Mouse (Mus musculus): Measurements from ENCODE around the gene Pdss2. TPM values are rescaled to one million over a fixed set of nuclear protein-coding genes. Genes with fewer than 3 reads are reported as not detected.

Pdss2 gene
- polyA plus RNA-seq, 2 experiments, result 4.4 to 4.7 TPM

DNA sequence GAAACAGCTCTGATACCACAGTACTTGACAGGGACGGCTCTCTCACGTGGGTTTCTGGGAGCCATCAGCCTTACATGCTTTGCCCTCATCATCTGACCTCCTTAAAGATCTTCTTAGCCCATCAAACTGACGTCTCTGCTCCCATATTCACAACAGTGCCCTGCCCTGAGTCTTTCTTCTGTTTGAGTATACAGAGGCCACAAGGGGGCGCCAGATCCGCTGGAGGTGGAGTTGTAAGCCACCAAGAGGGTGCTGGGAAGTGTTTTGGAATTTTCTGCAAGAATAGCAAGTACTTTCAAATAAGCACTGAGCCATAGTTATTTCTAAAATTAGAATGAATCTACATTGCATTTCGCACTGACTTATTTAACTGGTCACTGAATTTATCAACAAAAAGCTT, 9.4 kb upstream of the Pdss2 start:
- no peaks in the 10 kb centered on the region for H3K36me3 ChIP-seq (replicated peaks; ENCODE audit: control insufficient read depth, insufficient read depth, low read depth)
- DNase-seq (ENCODE audit: low read depth in 3 of 3, low spot score in 3 of 3) (peak in 2 of 3 experiments; percentile 29), ATAC-seq (ENCODE audit: insufficient read depth) (no peak)
- no peak overlapping the region for H3K4me2 ChIP-seq (ENCODE audit: low read depth)
- H3K4me3 ChIP-seq (ENCODE audit: insufficient read depth in 1 of 2, low read depth in 2 of 2, low read length in 2 of 2), result no peak overlapping the region
- H3K27ac ChIP-seq, result no peak overlapping the region
- TF ChIP-seq CTCF (IDR thresholded peaks at IDR 0.05; ENCODE audit: low read depth) (peak; percentile 86), EP300 (IDR thresholded peaks at IDR 0.05; ENCODE audit: low read depth) (no peak)
- no peaks in the 10 kb centered on the region for H3K9me3 ChIP-seq (ENCODE audit: control insufficient read depth, low read length)
- H3K9ac ChIP-seq (replicated peaks), result no peak overlapping the region
- no peaks in the 10 kb centered on the region for H3K4me1 ChIP-seq (replicated peaks; ENCODE audit: control insufficient read depth in 2 of 2, insufficient read depth in 2 of 2, low read length in 1 of 2)
- WGBS (ENCODE audit: insufficient replicate concordance), result 28% methylated on average over 6 of the region's 6 CpGs
- H3K27me3 ChIP-seq (ENCODE audit: control insufficient read depth, insufficient read depth, low read length), result no peaks in the 10 kb centered on the region

DNA sequence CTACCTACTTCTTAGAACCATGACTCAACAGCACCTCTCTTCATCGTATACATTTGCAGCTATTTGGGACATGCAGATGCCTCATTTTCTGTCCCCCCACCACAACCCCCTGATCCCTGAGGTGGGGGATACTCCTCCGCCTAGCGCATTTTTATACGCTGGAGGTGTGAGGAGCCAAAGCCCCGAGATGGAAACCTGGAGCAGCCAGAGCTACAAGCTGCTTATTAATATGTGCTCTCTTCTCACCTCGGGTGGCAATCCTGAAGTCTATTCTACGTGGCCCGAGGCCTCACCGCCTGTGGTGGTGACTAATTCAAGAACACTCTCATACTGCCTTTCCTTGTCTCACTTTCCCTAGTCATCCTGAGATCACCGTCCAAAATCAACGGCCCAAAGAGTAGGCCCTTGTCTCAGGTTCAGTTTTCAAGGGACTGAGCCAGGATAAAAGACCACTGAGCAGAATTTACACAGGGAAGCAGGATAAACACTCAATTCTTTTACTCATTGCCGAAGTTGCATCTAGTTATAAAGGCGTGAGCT, 3.9 kb upstream of the Pdss2 start:
- H3K9me3 ChIP-seq (ENCODE audit: control insufficient read depth, low read length), result no peaks in the 10 kb centered on the region
- H3K27me3 ChIP-seq (ENCODE audit: control insufficient read depth, insufficient read depth, low read length), result no peaks in the 10 kb centered on the region
- WGBS (ENCODE audit: insufficient replicate concordance), result 75% methylated on average over 13 of the region's 13 CpGs
- ATAC-seq (ENCODE audit: insufficient read depth) (no peak), DNase-seq (ENCODE audit: low read depth in 3 of 3, low spot score in 3 of 3) (no peak)
- no peak overlapping the region for H3K9ac ChIP-seq (replicated peaks)
- no peaks in the 10 kb centered on the region for H3K36me3 ChIP-seq (replicated peaks; ENCODE audit: control insufficient read depth, insufficient read depth, low read depth)
- H3K4me2 ChIP-seq (ENCODE audit: low read depth), result no peak overlapping the region
- no peak for TF ChIP-seq EP300 (IDR thresholded peaks at IDR 0.05; ENCODE audit: low read depth)
- TF ChIP-seq CTCF (IDR thresholded peaks at IDR 0.05; ENCODE audit: low read depth), result no peak
- peaks cover 5 to 6% of the 10 kb centered on the region in 2 experiments; a peak in 3 of 4 replicates for H3K4me1 ChIP-seq (replicated peaks; ENCODE audit: control insufficient read depth in 2 of 2, insufficient read depth in 2 of 2, low read length in 1 of 2)
- H3K4me3 ChIP-seq (ENCODE audit: insufficient read depth in 1 of 2, low read depth in 2 of 2, low read length in 2 of 2), result no peak overlapping the region
- H3K27ac ChIP-seq, result no peak overlapping the region

DNA sequence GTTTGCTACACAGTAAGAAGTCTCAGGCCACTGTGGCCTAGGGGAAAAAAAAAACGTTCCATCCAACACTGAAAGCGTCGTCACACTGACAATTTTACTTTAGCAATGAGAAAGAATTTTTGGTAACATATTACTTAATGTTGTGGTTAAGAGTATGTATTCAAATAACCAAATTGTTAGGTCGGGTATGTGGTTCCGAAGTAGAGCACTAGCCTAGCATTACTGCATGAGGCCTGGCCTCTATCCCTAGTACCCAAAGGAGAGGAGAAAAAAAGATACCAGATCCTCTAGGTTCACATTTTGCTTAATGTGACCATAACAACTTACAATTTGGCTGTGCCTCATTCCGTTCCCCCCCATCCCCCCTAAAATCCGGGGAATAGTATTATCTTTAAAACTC, 807 bp upstream of the Pdss2 start:
- ATAC-seq (ENCODE audit: insufficient read depth) (no peak), DNase-seq (ENCODE audit: low read depth in 3 of 3, low spot score in 3 of 3) (peak in 1 of 3 experiments; percentile 4)
- Histone ChIP-seq H3K9ac (replicated peaks) (peak overlapping the region; percentile 96), H3K4me3 (ENCODE audit: insufficient read depth in 1 of 2, low read depth in 2 of 2, low read length in 2 of 2) (peak overlapping the region; percentile 85 to 98), H3K4me1 (replicated peaks; ENCODE audit: control insufficient read depth in 2 of 2, insufficient read depth in 2 of 2, low read length in 1 of 2) (peaks cover 5 to 10% of the 10 kb centered on the region in 2 experiments), H3K4me2 (ENCODE audit: low read depth) (peak overlapping the region; percentile 73), H3K27ac (peak overlapping the region; percentile 72), H3K36me3 (replicated peaks; ENCODE audit: control insufficient read depth, insufficient read depth, low read depth) (no peaks in the 10 kb centered on the region), H3K9me3 (ENCODE audit: control insufficient read depth, low read length) (no peaks in the 10 kb centered on the region), H3K27me3 (ENCODE audit: control insufficient read depth, insufficient read depth, low read length) (no peaks in the 10 kb centered on the region)
- no peak for TF ChIP-seq EP300 (IDR thresholded peaks at IDR 0.05; ENCODE audit: low read depth)
- no peak for TF ChIP-seq CTCF (IDR thresholded peaks at IDR 0.05; ENCODE audit: low read depth)
- WGBS (ENCODE audit: insufficient replicate concordance), result 15% methylated on average over 7 of the region's 7 CpGs

DNA sequence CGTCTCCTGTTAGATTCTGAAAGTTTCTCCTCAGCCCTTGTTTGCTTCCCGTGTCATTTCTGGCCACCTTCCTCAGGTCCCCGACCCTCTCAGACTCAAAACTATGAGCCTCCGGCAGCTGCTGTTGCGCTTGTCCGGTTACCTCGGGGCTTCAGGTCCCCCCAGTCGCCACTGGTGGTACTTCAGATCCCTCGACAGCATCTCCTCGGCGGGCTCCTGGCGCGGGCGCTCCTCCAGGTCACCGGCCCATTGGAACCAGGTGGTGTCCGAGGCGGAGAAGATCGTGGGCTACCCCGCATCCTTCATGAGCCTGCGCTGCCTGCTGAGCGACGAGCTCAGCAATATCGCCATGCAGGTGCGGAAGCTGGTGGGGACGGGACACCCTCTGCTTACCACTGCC, 373 bp downstream of the Pdss2 start:
- DNase-seq (ENCODE audit: low read depth in 3 of 3, low spot score in 3 of 3), result no peak
- under 1% methylated on average over 25 of the region's 25 CpGs for WGBS (ENCODE audit: insufficient replicate concordance)
- peak overlapping the region; percentile 73 for H3K4me2 ChIP-seq (ENCODE audit: low read depth)

DNA sequence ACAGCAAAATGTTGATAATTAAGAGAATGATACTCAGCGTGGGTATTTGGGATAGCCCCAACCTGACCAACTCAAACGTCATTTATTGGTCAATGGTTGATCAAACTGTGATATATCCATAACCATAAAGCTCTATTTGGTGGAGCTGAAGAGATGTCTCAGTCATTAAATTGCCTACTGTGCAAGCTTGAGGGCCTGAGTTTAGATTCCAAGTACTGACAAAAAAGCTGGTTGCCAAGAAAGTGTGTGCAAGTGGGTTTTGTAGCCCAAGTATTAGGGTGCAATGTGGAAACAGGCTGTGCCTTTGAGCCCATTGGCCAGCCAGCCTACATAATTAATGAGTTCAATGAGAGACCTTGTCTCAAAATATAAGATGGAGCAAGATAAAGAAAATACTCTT, 2.1 kb downstream of the Pdss2 start:
- DNase-seq (ENCODE audit: low read depth in 3 of 3, low spot score in 3 of 3), result no peak

More for the DNA sequence above, 373 bp downstream of the Pdss2 start:
- H3K27ac ChIP-seq, result peak overlapping the region; percentile 65
- peak; percentile 46 for ATAC-seq (ENCODE audit: insufficient read depth)
- TF ChIP-seq CTCF (IDR thresholded peaks at IDR 0.05; ENCODE audit: low read depth), result no peak
- no peak for TF ChIP-seq EP300 (IDR thresholded peaks at IDR 0.05; ENCODE audit: low read depth)
- no peaks in the 10 kb centered on the region for H3K36me3 ChIP-seq (replicated peaks; ENCODE audit: control insufficient read depth, insufficient read depth, low read depth)
- peak overlapping the region; percentile 96 for H3K9ac ChIP-seq (replicated peaks)
- H3K9me3 ChIP-seq (ENCODE audit: control insufficient read depth, low read length), result no peaks in the 10 kb centered on the region
- H3K27me3 ChIP-seq (ENCODE audit: control insufficient read depth, insufficient read depth, low read length), result no peaks in the 10 kb centered on the region
- peak overlapping the region; percentile 85 to 98 for H3K4me3 ChIP-seq (ENCODE audit: insufficient read depth in 1 of 2, low read depth in 2 of 2, low read length in 2 of 2)
- H3K4me1 ChIP-seq (replicated peaks; ENCODE audit: control insufficient read depth in 2 of 2, insufficient read depth in 2 of 2, low read length in 1 of 2), result peaks cover 13 to 17% of the 10 kb centered on the region in 2 experiments

More for the DNA sequence above, 2.1 kb downstream of the Pdss2 start:
- H3K9ac ChIP-seq (replicated peaks), result no peak overlapping the region
- H3K4me2 ChIP-seq (ENCODE audit: low read depth), result no peak overlapping the region
- ATAC-seq (ENCODE audit: insufficient read depth), result no peak
- peaks cover 13 to 21% of the 10 kb centered on the region in 2 experiments for H3K4me1 ChIP-seq (replicated peaks; ENCODE audit: control insufficient read depth in 2 of 2, insufficient read depth in 2 of 2, low read length in 1 of 2)
- TF ChIP-seq EP300 (IDR thresholded peaks at IDR 0.05; ENCODE audit: low read depth), result no peak
- no peak for TF ChIP-seq CTCF (IDR thresholded peaks at IDR 0.05; ENCODE audit: low read depth)
- H3K27me3 ChIP-seq (ENCODE audit: control insufficient read depth, insufficient read depth, low read length), result no peaks in the 10 kb centered on the region
- no peak overlapping the region for H3K4me3 ChIP-seq (ENCODE audit: insufficient read depth in 1 of 2, low read depth in 2 of 2, low read length in 2 of 2)
- no peaks in the 10 kb centered on the region for H3K9me3 ChIP-seq (ENCODE audit: control insufficient read depth, low read length)
- H3K27ac ChIP-seq, result no peak overlapping the region
- 71% methylated on average over 2 of the region's 2 CpGs for WGBS (ENCODE audit: insufficient replicate concordance)
- no peaks in the 10 kb centered on the region for H3K36me3 ChIP-seq (replicated peaks; ENCODE audit: control insufficient read depth, insufficient read depth, low read depth)

Data from liver, embryonic 14.5 days (tissue).